Mouse (Mus musculus): ENCODE measurements at regions not wholly inside any gene's neighbourhood (a gene's known extent, or its start where the extent isn't known, plus 50 kb on each side); places are given as distances from the start of the nearest gene placed in this dataset.

GRCm38 (mm10) chr8:6527171-6527570, 1422.0 kb upstream of the Slc10a2 start:
- WGBS: 60% methylated on average over 5 of the region's 5 CpGs
- Histone ChIP-seq H3K4me1 (ENCODE audit: control insufficient read depth, insufficient read depth) (no peaks in the 10 kb centered on the region), H3K9me3 (replicated peaks; ENCODE audit: control insufficient read depth, low read length) (no peaks in the 10 kb centered on the region), H3K27ac (ENCODE audit: low read depth) (no peak overlapping the region), H3K36me3 (replicated peaks; ENCODE audit: control insufficient read depth, insufficient read depth, low read length) (no peaks in the 10 kb centered on the region), H3K9ac (replicated peaks; ENCODE audit: low read depth, low read length) (no peak overlapping the region), H3K4me3 (ENCODE audit: low read depth, low read length) (no peak overlapping the region), H3K4me2 (ENCODE audit: low read depth, low read length) (no peak overlapping the region), H3K27me3 (ENCODE audit: control insufficient read depth, insufficient read depth, low read length) (no peaks in the 10 kb centered on the region)
- no peak for TF ChIP-seq EP300 (IDR thresholded peaks at IDR 0.05; ENCODE audit: low read depth)
- no peak for TF ChIP-seq CTCF (IDR thresholded peaks at IDR 0.05; ENCODE audit: low read depth)
- DNase-seq (ENCODE audit: low spot score): no peak
- ATAC-seq (ENCODE audit: insufficient read depth, low read depth): no peak

- no peak for TF ChIP-seq CTCF (IDR thresholded peaks at IDR 0.05; ENCODE audit: low read depth)
- TF ChIP-seq EP300 (IDR thresholded peaks at IDR 0.05; ENCODE audit: low read depth): no peak
- ATAC-seq (ENCODE audit: insufficient read depth, low read depth): no peak
- no peak overlapping the region for H3K27ac ChIP-seq (ENCODE audit: low read depth)
These were observed 1410.9 kb upstream of the Slc10a2 start for GRCm38 (mm10) chr8:6515882-6516682.

GRCm38 (mm10) chr8:6492453-6492852, 1387.3 kb upstream of the Slc10a2 start:
- peak; percentile 34 for DNase-seq (ENCODE audit: low spot score)
- no peaks in the 10 kb centered on the region for H3K9me3 ChIP-seq (replicated peaks; ENCODE audit: control insufficient read depth, low read length)
- H3K4me1 ChIP-seq (ENCODE audit: control insufficient read depth, insufficient read depth): no peaks in the 10 kb centered on the region
- TF ChIP-seq CTCF (IDR thresholded peaks at IDR 0.05; ENCODE audit: low read depth): no peak
- TF ChIP-seq EP300 (IDR thresholded peaks at IDR 0.05; ENCODE audit: low read depth): no peak
- WGBS: 33% methylated on average over 1 of the region's 1 CpGs
- no peak overlapping the region for H3K27ac ChIP-seq (ENCODE audit: low read depth)
- H3K27me3 ChIP-seq (ENCODE audit: control insufficient read depth, insufficient read depth, low read length): no peaks in the 10 kb centered on the region
- no peaks in the 10 kb centered on the region for H3K36me3 ChIP-seq (replicated peaks; ENCODE audit: control insufficient read depth, insufficient read depth, low read length)
- no peak overlapping the region for H3K9ac ChIP-seq (replicated peaks; ENCODE audit: low read depth, low read length)
- no peak for ATAC-seq (ENCODE audit: insufficient read depth, low read depth)
- H3K4me2 ChIP-seq (ENCODE audit: low read depth, low read length): no peak overlapping the region
- no peak overlapping the region for H3K4me3 ChIP-seq (ENCODE audit: low read depth, low read length)

More at GRCm38 (mm10) chr8:6515882-6516682, 1410.9 kb upstream of the Slc10a2 start:
- H3K9ac ChIP-seq (replicated peaks; ENCODE audit: low read depth, low read length): no peak overlapping the region
- H3K36me3 ChIP-seq (replicated peaks; ENCODE audit: control insufficient read depth, insufficient read depth, low read length): no peaks in the 10 kb centered on the region
- H3K4me2 ChIP-seq (ENCODE audit: low read depth, low read length): no peak overlapping the region
- no peaks in the 10 kb centered on the region for H3K4me1 ChIP-seq (ENCODE audit: control insufficient read depth, insufficient read depth)
- no peak for DNase-seq (ENCODE audit: low spot score)
- no peak overlapping the region for H3K4me3 ChIP-seq (ENCODE audit: low read depth, low read length)
- no peaks in the 10 kb centered on the region for H3K27me3 ChIP-seq (ENCODE audit: control insufficient read depth, insufficient read depth, low read length)
- no peaks in the 10 kb centered on the region for H3K9me3 ChIP-seq (replicated peaks; ENCODE audit: control insufficient read depth, low read length)

GRCm38 (mm10) chr8:6481966-6482365, 1376.8 kb upstream of the Slc10a2 start:
- Histone ChIP-seq H3K9me3 (replicated peaks; ENCODE audit: control insufficient read depth, low read length) (no peaks in the 10 kb centered on the region), H3K4me3 (ENCODE audit: low read depth, low read length) (no peak overlapping the region), H3K9ac (replicated peaks; ENCODE audit: low read depth, low read length) (no peak overlapping the region), H3K36me3 (replicated peaks; ENCODE audit: control insufficient read depth, insufficient read depth, low read length) (no peaks in the 10 kb centered on the region), H3K27me3 (ENCODE audit: control insufficient read depth, insufficient read depth, low read length) (no peaks in the 10 kb centered on the region), H3K27ac (ENCODE audit: low read depth) (no peak overlapping the region), H3K4me1 (ENCODE audit: control insufficient read depth, insufficient read depth) (no peaks in the 10 kb centered on the region), H3K4me2 (ENCODE audit: low read depth, low read length) (no peak overlapping the region)
- DNase-seq (ENCODE audit: low spot score) (no peak), ATAC-seq (ENCODE audit: insufficient read depth, low read depth) (no peak)
- TF ChIP-seq CTCF (IDR thresholded peaks at IDR 0.05; ENCODE audit: low read depth) (no peak), EP300 (IDR thresholded peaks at IDR 0.05; ENCODE audit: low read depth) (no peak)
- 43% methylated on average over 1 of the region's 1 CpGs for WGBS

- Histone ChIP-seq H3K9ac (replicated peaks; ENCODE audit: low read depth, low read length) (no peak overlapping the region), H3K36me3 (replicated peaks; ENCODE audit: control insufficient read depth, insufficient read depth, low read length) (no peaks in the 10 kb centered on the region), H3K9me3 (replicated peaks; ENCODE audit: control insufficient read depth, low read length) (no peaks in the 10 kb centered on the region), H3K27me3 (ENCODE audit: control insufficient read depth, insufficient read depth, low read length) (no peaks in the 10 kb centered on the region), H3K4me3 (ENCODE audit: low read depth, low read length) (no peak overlapping the region), H3K4me2 (ENCODE audit: low read depth, low read length) (no peak overlapping the region), H3K27ac (ENCODE audit: low read depth) (no peak overlapping the region), H3K4me1 (ENCODE audit: control insufficient read depth, insufficient read depth) (no peaks in the 10 kb centered on the region)
- no peak for TF ChIP-seq CTCF (IDR thresholded peaks at IDR 0.05; ENCODE audit: low read depth)
- TF ChIP-seq EP300 (IDR thresholded peaks at IDR 0.05; ENCODE audit: low read depth): no peak
- no peak for DNase-seq (ENCODE audit: low spot score)
- no peak for ATAC-seq (ENCODE audit: insufficient read depth, low read depth)
- 58% methylated on average over 3 of the region's 3 CpGs for WGBS
These were observed 1365.9 kb upstream of the Slc10a2 start for GRCm38 (mm10) chr8:6471089-6471488.

All from heart, postnatal 0 days (tissue).